Mouse (Mus musculus) mature B cell (primary cell): ENCODE measurements around the gene Olfr1251.
"Not testable (repeated sequence)": the region's sequence is repeated elsewhere in the genome, so short reads cannot be mapped to it uniquely, and the experiment has no call there.

Source experiments
- in situ Hi-C: fragments of 300-500 bp; cut with MboI; formaldehyde crosslinking; loops from 2 replicates; pipeline ENCODE4 v1.14.3; 2019

The Olfr1251 gene

GRCm38 (mm10) chr2:89671836-89672235 lies at the start of gene Olfr1251:
TSS of gene Olfr1251 (minus strand) at chr2:89671936.
- in situ Hi-C loops, result no loop called here

- in situ Hi-C loops, result no loop called here
These were observed 20.2 kb upstream of the Olfr1251 start for GRCm38 (mm10) chr2:89691980-89692379.

- in situ Hi-C loops, result no loop called here
These were observed 10.4 kb downstream of the Olfr1251 start, which contains the start of gene Olfr1250 for GRCm38 (mm10) chr2:89661367-89661766. TSS of gene Olfr1250 (minus strand) at chr2:89661467.

GRCm38 (mm10) chr2:89634883-89635282 lies 36.9 kb downstream of the Olfr1251 start, which contains the start of gene Olfr1249:
TSS of gene Olfr1249 (minus strand) at chr2:89634983.
- in situ Hi-C loops, result no loop called here

DNA sequence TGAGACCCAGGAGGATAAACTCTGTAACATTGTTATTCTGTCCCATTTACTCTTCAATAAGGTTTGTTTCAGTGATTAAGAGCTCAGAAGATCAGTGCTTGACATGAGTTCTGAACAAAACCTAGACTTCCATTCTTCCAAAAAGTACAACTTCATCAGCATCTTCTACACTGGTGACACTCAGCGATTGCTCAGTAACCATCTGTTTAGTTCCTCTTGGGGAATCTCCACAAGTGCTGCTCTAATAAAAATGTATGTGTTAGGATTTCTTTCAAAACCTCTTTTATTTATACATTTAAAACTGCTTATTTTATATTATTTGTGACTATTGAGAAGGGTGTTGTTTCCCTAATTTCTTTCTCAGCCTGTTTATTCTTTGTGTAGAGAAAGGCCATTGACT lies 53.6 kb downstream of the Olfr1251 start, which contains the start of gene Olfr1248:
TSS of gene Olfr1248 (minus strand) at position 101 of the 400 bp plus-strand sequence.
- in situ Hi-C loops, result not testable (repeated sequence)
